Mouse (Mus musculus): Measurements from ENCODE around the gene Mtfr1l. TPM values are rescaled to one million over a fixed set of nuclear protein-coding genes. Genes with fewer than 3 reads are reported as not detected.

Gene Mtfr1l
- polyA plus RNA-seq (2012), result 55.5 and 69.1 TPM in 2 replicates

GRCm38 (mm10) chr4:134534932-134535786 lies at the start of gene Mtfr1l:
Gene Mtfr1l, minus strand, starts transcription at chr4:134535387.
- no peak for TF ChIP-seq GATA1 (IDR thresholded peaks at IDR 0.05; ENCODE audit: low read length)

DNA sequence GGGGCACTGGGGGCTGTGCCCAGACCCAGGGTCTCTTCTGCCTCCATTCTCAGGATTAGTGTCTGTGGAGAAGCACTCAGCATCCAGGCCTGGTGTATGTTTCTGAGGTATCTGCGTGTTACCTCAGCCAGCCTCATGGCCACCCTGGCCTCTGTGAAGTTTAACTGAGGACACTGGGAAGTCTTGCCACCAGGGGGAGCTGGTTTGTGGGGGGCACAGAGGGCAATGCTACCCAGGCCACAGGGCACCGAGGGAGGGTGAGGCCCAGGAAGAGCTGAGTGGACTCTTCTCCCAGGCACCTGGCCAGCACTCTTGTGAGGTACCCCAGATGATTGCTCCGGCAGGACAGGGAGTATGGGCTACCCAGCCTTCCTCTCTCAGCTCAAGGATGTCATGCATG lies 48.3 kb upstream of the Mtfr1l start:
- TF ChIP-seq GATA1 (IDR thresholded peaks at IDR 0.05; ENCODE audit: low read length), result no peak

DNA sequence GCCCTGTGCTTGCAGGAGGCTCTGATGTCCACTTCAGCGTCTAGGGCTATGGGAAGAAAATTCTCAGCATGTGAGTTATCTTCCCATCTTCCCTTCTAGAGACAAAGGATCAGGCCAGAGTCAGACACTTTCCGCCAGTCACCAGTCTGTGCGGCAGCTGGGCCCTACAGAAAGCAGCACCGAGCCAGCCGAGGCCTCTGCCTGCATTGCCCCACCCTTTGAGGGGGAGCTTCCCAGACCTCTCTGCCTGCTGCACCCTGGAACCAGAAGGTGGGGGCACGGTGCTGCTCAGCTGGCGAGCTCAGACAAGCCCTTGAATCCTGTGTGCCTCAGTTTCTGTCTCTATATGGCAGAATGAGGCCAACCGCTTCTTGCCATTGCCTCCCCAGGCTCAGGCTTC lies 46.2 kb upstream of the Mtfr1l start:
- TF ChIP-seq GATA1 (IDR thresholded peaks at IDR 0.05; ENCODE audit: low read length), result no peak

- TF ChIP-seq GATA1 (IDR thresholded peaks at IDR 0.05; ENCODE audit: low read length), result no peak
These were observed 45.4 kb upstream of the Mtfr1l start for GRCm38 (mm10) chr4:134580351-134581148.

DNA sequence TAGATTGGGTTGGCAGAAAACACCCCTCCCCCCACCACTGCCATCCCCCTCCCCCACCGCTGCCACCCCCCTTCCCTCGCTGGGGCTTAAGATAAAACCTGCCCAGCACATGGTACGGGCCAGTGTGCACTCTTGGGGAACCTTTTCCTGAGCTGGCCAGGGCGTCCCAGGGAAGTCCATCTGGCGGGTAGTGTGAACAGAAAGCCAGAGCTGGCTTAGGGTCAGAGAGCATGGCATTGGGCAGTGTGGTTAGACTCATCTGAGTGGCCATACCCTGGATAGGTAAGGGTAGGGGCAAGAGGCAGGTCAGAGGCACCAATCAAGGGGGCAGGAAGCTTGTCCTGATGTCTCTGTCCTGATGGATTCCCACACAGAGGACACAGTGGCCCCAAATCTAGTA lies 44.4 kb upstream of the Mtfr1l start:
- TF ChIP-seq GATA1 (IDR thresholded peaks at IDR 0.05; ENCODE audit: low read length), result no peak

DNA sequence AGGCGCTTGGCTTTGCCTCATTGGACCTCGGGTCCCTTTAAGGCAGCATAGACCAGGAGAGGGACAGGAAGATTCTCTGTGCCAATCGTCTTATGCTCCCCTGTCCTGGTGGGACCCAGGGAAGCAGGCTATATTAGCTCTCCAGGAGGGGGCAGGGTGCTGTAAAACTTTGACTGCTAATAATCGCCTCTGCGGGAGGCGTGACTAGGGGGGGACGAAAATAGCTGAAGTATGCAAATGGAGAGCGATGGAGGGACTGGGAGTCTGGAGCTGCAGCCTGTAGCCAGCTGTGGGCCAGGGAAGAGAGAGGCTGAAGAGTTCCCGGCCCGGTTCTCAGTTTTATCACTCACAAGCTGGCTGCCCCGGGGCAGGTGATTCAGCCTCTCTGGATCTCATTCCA lies 44.0 kb upstream of the Mtfr1l start:
- no peak for TF ChIP-seq GATA1 (IDR thresholded peaks at IDR 0.05; ENCODE audit: low read length)

- no peak for TF ChIP-seq GATA1 (IDR thresholded peaks at IDR 0.05; ENCODE audit: low read length)
These were observed 43.2 kb upstream of the Mtfr1l start for GRCm38 (mm10) chr4:134578407-134578806.

DNA sequence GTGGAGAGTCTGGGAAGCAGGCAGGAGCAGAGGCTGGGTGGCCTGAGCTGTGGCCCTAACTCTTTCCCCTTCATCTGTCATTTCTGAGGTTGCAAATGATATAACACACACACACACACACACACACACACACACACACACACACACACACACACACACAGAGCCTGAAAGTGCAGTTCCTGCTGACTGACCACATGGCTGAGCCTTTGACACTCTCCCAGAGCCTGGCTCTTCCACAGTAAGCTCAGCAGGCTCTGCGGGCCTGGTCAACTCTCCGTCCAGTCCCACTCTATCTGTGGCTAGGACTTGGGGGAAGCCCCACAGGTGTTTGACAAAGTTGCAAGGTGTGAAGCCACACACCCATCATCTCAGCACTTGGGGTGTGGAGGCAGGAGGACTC lies 42.1 kb upstream of the Mtfr1l start:
- no peak for TF ChIP-seq GATA1 (IDR thresholded peaks at IDR 0.05; ENCODE audit: low read length)

GRCm38 (mm10) chr4:134575486-134575885 lies 40.3 kb upstream of the Mtfr1l start:
- TF ChIP-seq GATA1 (IDR thresholded peaks at IDR 0.05; ENCODE audit: low read length), result no peak

DNA sequence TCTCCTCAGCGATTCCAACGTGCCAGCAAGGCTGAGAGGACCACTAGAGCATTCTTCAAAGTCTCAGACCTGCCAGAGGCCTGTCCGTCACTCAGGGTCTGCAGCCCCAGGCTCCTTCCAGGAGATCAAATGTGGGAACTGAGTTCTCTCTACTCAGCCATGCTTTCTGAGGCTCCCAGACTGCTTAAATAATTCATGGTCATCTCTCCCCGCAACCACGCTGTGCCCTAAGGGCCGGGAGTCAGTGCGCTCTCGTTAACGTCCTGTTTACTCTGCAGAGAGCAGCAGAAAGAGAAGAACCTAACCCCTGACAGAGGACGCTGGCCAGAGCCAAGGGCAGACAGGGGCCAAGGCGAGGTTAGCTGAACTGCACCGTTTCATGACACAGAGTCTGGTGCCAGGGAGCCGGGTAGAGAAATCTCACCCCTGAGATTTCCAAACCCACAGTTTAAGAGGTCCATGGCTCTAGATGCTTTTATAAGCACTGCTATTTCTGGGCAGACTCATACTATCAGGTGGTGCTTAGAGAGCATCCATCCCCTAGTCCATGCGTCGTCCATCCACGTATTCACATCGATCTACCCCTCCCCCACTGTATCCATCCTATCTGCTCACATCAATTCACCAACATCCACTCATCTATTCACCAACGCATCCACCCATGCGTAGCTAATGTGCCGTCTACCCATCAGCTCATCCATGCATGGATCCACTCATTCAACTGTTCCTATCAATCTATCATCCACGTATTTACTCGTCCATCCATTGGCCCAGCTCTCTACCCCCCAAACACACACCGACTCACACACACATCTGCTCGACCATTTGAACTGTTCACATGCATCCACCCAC lies 37.5 kb upstream of the Mtfr1l start:
- TF ChIP-seq GATA1 (IDR thresholded peaks at IDR 0.05; ENCODE audit: low read length), result no peak

GRCm38 (mm10) chr4:134570704-134571451 lies 35.7 kb upstream of the Mtfr1l start:
- TF ChIP-seq GATA1 (IDR thresholded peaks at IDR 0.05; ENCODE audit: low read length), result no peak

DNA sequence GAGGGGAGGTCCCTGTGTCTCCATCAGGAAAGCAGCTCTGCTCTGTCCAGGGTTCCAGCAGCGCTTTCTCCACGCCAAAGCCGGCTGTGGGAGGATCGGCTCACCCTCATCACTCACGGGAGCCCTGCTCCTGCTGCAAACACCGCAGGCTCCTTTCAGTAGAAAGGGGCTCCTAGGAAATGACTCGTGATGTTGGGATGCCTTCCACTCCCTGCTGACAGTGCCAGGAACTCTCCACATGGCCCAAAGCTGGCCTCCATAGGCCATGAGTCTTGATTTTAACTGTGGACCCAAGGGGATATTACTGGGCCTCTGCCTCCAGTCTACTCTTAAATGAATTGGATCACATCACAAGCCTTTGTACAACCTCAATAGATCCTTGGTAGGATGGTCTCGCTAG lies 34.6 kb upstream of the Mtfr1l start:
- no peak for TF ChIP-seq GATA1 (IDR thresholded peaks at IDR 0.05; ENCODE audit: low read length)

DNA sequence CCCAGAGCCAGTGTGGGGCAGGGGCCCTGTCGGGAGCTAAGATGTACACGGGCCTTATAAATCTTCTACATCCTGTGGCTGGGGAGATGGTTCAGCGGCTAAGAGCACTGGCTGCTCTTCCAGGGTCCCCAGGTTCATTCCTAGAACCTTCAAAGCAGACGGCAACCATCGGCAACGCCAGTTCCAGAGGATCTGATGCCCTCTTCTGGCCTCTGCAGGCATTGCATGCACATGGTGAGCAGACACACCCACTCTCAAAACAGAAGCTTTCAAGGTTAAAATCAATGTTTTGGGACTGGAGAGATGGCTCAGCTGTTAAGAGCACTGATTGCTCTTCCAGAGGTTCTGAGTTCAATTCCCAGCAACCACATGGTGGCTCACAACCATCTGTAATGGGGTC lies 34.0 kb upstream of the Mtfr1l start:
- no peak for TF ChIP-seq GATA1 (IDR thresholded peaks at IDR 0.05; ENCODE audit: low read length)

DNA sequence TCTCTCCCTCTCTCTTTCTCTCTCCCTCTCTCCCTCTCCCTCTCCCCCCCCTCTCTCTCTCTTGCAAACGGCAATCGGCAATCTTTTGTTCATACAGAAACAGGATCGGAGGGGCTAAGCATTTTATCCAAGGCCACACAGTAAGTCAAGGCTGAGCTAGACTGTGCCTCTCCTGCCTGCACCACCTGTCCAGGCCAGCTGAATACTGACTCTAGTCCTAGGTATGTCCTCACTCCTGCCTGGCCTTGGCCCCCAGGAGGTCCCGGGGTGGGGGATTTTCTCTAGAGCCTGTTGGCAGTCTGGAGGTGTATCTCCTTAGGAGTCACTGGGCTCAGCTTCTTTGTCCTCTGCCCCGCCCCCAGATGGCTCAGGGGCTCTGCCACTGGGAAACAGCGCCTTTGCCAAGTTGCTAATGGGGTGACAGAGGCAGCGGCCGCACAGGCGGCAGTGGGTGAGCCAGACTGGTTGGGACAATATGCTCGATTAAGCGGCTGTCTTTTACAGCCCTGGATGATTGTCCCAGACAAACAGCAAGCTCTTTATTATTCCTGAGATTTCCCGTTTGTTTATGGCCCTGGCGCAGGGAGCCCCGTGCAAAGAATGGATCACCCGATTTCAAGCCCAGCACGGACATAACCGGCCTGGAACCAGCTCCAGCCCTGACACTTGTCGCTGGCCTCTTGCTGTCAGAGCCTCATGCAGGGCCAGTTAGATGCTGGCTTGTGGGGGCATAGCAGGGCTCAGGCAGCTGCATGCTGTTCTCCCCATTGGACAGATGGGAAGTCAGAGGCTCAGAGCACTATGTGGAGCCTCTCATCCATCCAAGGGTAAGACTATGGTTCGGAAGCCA lies 32.4 kb upstream of the Mtfr1l start:
- no peak for TF ChIP-seq GATA1 (IDR thresholded peaks at IDR 0.05; ENCODE audit: low read length)

Measured in G1E-ER4 (cell line).